In genomic region chr1:46852216-46852599, GRCm38 (mm10) we compare ENCODE assay signal across 8 mouse cellular contexts. TPM values are rescaled to one million over a fixed set of nuclear protein-coding genes. Genes with fewer than 3 reads are reported as not detected.
DNase-seq lines count a peak whose midpoint lies in the region; ATAC-seq lines count a peak whose summit lies in the region.

No protein-coding gene starts in this region.

- no peaks in the 10 kb centered on the region for H3K27me3 ChIP-seq in kidney, embryonic 16.5 days (ENCODE audit: insufficient read depth, low read length)
- H3K27me3 ChIP-seq in hindbrain, embryonic 14.5 days (ENCODE audit: control insufficient read depth, insufficient read depth, low read length): no peaks in the 10 kb centered on the region
- H3K27me3 ChIP-seq in midbrain, embryonic 14.5 days (ENCODE audit: control insufficient read depth, insufficient read depth, low read length): no peaks in the 10 kb centered on the region

- peak overlapping the region; percentile 75 for H3K4me2 ChIP-seq in kidney, embryonic 16.5 days (replicated peaks; ENCODE audit: low read depth, low read length)
- H3K4me2 ChIP-seq in hindbrain, embryonic 14.5 days (replicated peaks): peak overlapping the region; percentile 72
- peak overlapping the region; percentile 77 for H3K4me2 ChIP-seq in midbrain, embryonic 14.5 days (ENCODE audit: low read length)

- H3K9ac ChIP-seq in kidney, embryonic 16.5 days (replicated peaks; ENCODE audit: low read length): peak overlapping the region; percentile 100
- H3K9ac ChIP-seq in hindbrain, embryonic 14.5 days: peak overlapping the region; percentile 100
- peak overlapping the region; percentile 100 for H3K9ac ChIP-seq in midbrain, embryonic 14.5 days (replicated peaks; ENCODE audit: low read length)

- peaks cover 22% of the 10 kb centered on the region for H3K4me1 ChIP-seq in kidney, embryonic 16.5 days (ENCODE audit: insufficient read depth, low read length)
- H3K4me1 ChIP-seq in brown adipose tissue, adult 24 weeks (ENCODE audit: control insufficient read depth, insufficient read depth, insufficient read length, low read length): peaks cover 2% of the 10 kb centered on the region; the same call in 1 of the 2 replicates
- H3K4me1 ChIP-seq in hindbrain, embryonic 14.5 days (replicated peaks; ENCODE audit: control insufficient read depth, insufficient read depth, low read length): peaks cover 26% of the 10 kb centered on the region
- peaks cover 24% of the 10 kb centered on the region for H3K4me1 ChIP-seq in midbrain, embryonic 14.5 days (ENCODE audit: control insufficient read depth, insufficient read depth, low read length)

- no peaks in the 10 kb centered on the region for H3K9me3 ChIP-seq in kidney, embryonic 16.5 days (ENCODE audit: low read length)
- H3K9me3 ChIP-seq in hindbrain, embryonic 14.5 days (ENCODE audit: control insufficient read depth, low read length): no peaks in the 10 kb centered on the region
- no peaks in the 10 kb centered on the region for H3K9me3 ChIP-seq in midbrain, embryonic 14.5 days (ENCODE audit: control insufficient read depth, low read length)

- H3K27ac ChIP-seq in kidney, embryonic 16.5 days (ENCODE audit: low read length): peak overlapping the region; percentile 100
- peak overlapping the region; percentile 76 for H3K27ac ChIP-seq in brown adipose tissue, adult 24 weeks (replicated peaks; ENCODE audit: low read depth, low read length)
- H3K27ac ChIP-seq in hindbrain, embryonic 14.5 days: peak overlapping the region; percentile 100
- H3K27ac ChIP-seq in midbrain, embryonic 14.5 days (replicated peaks; ENCODE audit: low read depth, low read length): peak overlapping the region; percentile 99

- DNase-seq in kidney, adult 8-10 months: no peak
- no peak for DNase-seq in hindbrain, embryonic 14.5 days (ENCODE audit: low spot score)
- no peak for DNase-seq in midbrain, embryonic 14.5 days
- no peak for DNase-seq in left cerebral cortex, postnatal 4 days
- DNase-seq in left cerebral cortex, postnatal 14 days (ENCODE audit: low spot score in 2 of 2): no peak
- no peak for DNase-seq in layer of hippocampus, adult 18-20 months (ENCODE audit: low spot score in 2 of 2)

- 1% methylated on average over 4 of the region's 4 CpGs for WGBS in kidney, embryonic 16.5 days
- WGBS in hindbrain, embryonic 14.5 days: under 1% methylated on average over 4 of the region's 4 CpGs
- 2% methylated on average over 4 of the region's 4 CpGs for WGBS in midbrain, embryonic 14.5 days

- H3K4me3 ChIP-seq in kidney, embryonic 16.5 days (ENCODE audit: low read length): peak overlapping the region; percentile 92
- H3K4me3 ChIP-seq in brown adipose tissue, adult 24 weeks (ENCODE audit: insufficient read depth, low read depth, low read length): peak overlapping the region; percentile 78
- H3K4me3 ChIP-seq in hindbrain, embryonic 14.5 days (replicated peaks; ENCODE audit: low read length): peak overlapping the region; percentile 93
- H3K4me3 ChIP-seq in midbrain, embryonic 14.5 days (replicated peaks; ENCODE audit: low read depth, low read length): peak overlapping the region; percentile 95

- intact Hi-C loops in left cerebral cortex, postnatal 4 days (cut with DNase I): loop anchor here (5.0 to 10.0 kb wide), 2 partner anchors 120 to 413 kb away; no protein-coding TSS in a partner anchor
- intact Hi-C loops in left cerebral cortex, postnatal 14 days (cut with DNase I): loop anchor here (2.0 to 10.0 kb wide), 3 partner anchors 75 to 413 kb away; no protein-coding TSS in a partner anchor

- H3K36me3 ChIP-seq in kidney, embryonic 16.5 days (ENCODE audit: insufficient read depth, low read length): no peaks in the 10 kb centered on the region
- H3K36me3 ChIP-seq in hindbrain, embryonic 14.5 days (replicated peaks; ENCODE audit: control insufficient read depth, insufficient read depth): no peaks in the 10 kb centered on the region
- H3K36me3 ChIP-seq in midbrain, embryonic 14.5 days (ENCODE audit: control insufficient read depth, insufficient read depth, low read length): no peaks in the 10 kb centered on the region

- no peak for ATAC-seq in kidney, embryonic 16.5 days (ENCODE audit: low FRiP score, low TSS enrichment)
- ATAC-seq in hindbrain, embryonic 14.5 days (ENCODE audit: low FRiP score): no peak
- ATAC-seq in midbrain, embryonic 14.5 days (ENCODE audit: low FRiP score, low TSS enrichment): no peak

RNA-seq across cellular contexts. Expression of gene Slc39a10, which starts 40.4 kb away (rescaled TPM):
- polyA plus RNA-seq in kidney, embryonic 16.5 days (2015; fragmentation: Nextera tagmentation; extraction: Ambion mirVana): 39.6 and 42.8 TPM in 2 replicates
- 4.4 and 9.2 TPM in 2 replicates for polyA plus RNA-seq in brown adipose tissue, adult 24 weeks (2012; ENCODE audit: insufficient read depth, insufficient read length, missing spikeins)
- polyA plus RNA-seq in hindbrain, embryonic 14.5 days (2014; fragmentation: Nextera tagmentation; extraction: Ambion mirVana): 76.2 and 89.3 TPM in 2 replicates
- polyA plus RNA-seq in midbrain, embryonic 14.5 days (2014; fragmentation: Nextera tagmentation; extraction: Ambion mirVana): 76.8 and 98.0 TPM in 2 replicates
- total RNA-seq in left cerebral cortex, postnatal 4 days (2021): 10 to 100 TPM; 94.0 to 97.2 TPM
- 100 to 1,000 TPM; 169 to 197 TPM for total RNA-seq in left cerebral cortex, postnatal 14 days (2021)
- 100 to 1,000 TPM in 1 of 2 experiments, 10 to 100 TPM in 1; 96.4 to 102 TPM for total RNA-seq in layer of hippocampus, adult 18-20 months (2021)
